Mouse (Mus musculus) forebrain, embryonic 16.5 days (tissue): ENCODE data around the gene Antxr1. TPM values are rescaled to one million over a fixed set of nuclear protein-coding genes. Genes with fewer than 3 reads are reported as not detected.

Source experiments
- polyA plus RNA-seq: library from polyadenylated mRNA; unstranded; fragments of >200 nt; fragmentation: Nextera tagmentation; extraction: Ambion mirVana; gene quantifications from 2 replicates; pipeline ENCODE4 v1.2.1, GENCODE M21; 2015

Gene Antxr1
- polyA plus RNA-seq, 1 experiment from 2014 or later, result 3.1 TPM

Other genes with a start within 250 kb of the Antxr1 start
- gene D6Ertd527e, start 231.1 kb downstream of the Antxr1 start, polyA plus RNA-seq, result 0.33 TPM in 1 of 2 replicates, not detected in the other
- gene Gkn1, start 15.1 kb upstream of the Antxr1 start, polyA plus RNA-seq, result not detected in 2 replicates
- not detected in 2 replicates for gene Gkn2, start 37.5 kb upstream of the Antxr1 start, polyA plus RNA-seq
- 0.30 TPM in 1 of 2 replicates, not detected in the other for gene Gkn3, start 53.1 kb upstream of the Antxr1 start, polyA plus RNA-seq
- gene Bmp10, start 93.2 kb upstream of the Antxr1 start, polyA plus RNA-seq, result not detected in 2 replicates
- gene Arhgap25, start 197.4 kb upstream of the Antxr1 start, polyA plus RNA-seq, result 2.2 and 2.7 TPM in 2 replicates